Mouse (Mus musculus) gonadal fat pad, adult 2 months (tissue): Measurements from ENCODE around the gene Ajm1. TPM values are rescaled to one million over a fixed set of nuclear protein-coding genes. Genes with fewer than 3 reads are reported as not detected.

Source experiments
- DNase-seq: peaks from one replicate; pipeline ENCODE4 v3.0.0-alpha.2; 2012; ENCODE audit warnings: low read depth
- polyA plus RNA-seq: library from polyadenylated mRNA; depleted of rRNA; stranded (reverse); fragments of >200 nt; gene quantifications from 2 replicates; pipeline ENCODE4 v1.2.3, GENCODE M21; 2012; rRNA removed

The Ajm1 gene
- 1.4 and 2.0 TPM in 2 replicates for polyA plus RNA-seq

- no peak for DNase-seq
Observed at GRCm38 (mm10) chr2:25581294-25581864, at the start of gene Ajm1. Ajm1 (minus strand) TSS chr2:25581757.

- DNase-seq = no peak
Observed at GRCm38 (mm10) chr2:25628738-25629137, 47.2 kb upstream of the Ajm1 start.

GRCm38 (mm10) chr2:25627811-25628210 is 46.3 kb upstream of the Ajm1 start, which contains the start of gene Fcna:
Fcna (minus strand) TSS chr2:25628030.
- DNase-seq = no peak

GRCm38 (mm10) chr2:25625986-25626385 is 44.4 kb upstream of the Ajm1 start:
- no peak for DNase-seq

- DNase-seq = no peak
Observed at GRCm38 (mm10) chr2:25621229-25622200, 40.0 kb upstream of the Ajm1 start, which contains the start of gene Tmem141. Tmem141 (minus strand) TSS chr2:25622005.

- no peak for DNase-seq
Observed at GRCm38 (mm10) chr2:25620852-25621228, 39.3 kb upstream of the Ajm1 start.

GRCm38 (mm10) chr2:25620386-25620785 is 38.8 kb upstream of the Ajm1 start:
- no peak for DNase-seq

GRCm38 (mm10) chr2:25617578-25617977 is 36.0 kb upstream of the Ajm1 start, which contains the start of gene Ccdc183:
Ccdc183 (minus strand) TSS chr2:25617678.
- no peak for DNase-seq

GRCm38 (mm10) chr2:25616398-25616797 is 34.8 kb upstream of the Ajm1 start:
- no peak for DNase-seq

- no peak for DNase-seq
Observed at GRCm38 (mm10) chr2:25608671-25609070, 27.1 kb upstream of the Ajm1 start.

- no peak for DNase-seq
Observed at GRCm38 (mm10) chr2:25607761-25608622, 26.4 kb upstream of the Ajm1 start, which contains the start of gene Rabl6. Rabl6 (minus strand) TSS chr2:25608521.

GRCm38 (mm10) chr2:25602526-25602925 is 21.0 kb upstream of the Ajm1 start:
- no peak for DNase-seq

GRCm38 (mm10) chr2:25600037-25600436 is 18.5 kb upstream of the Ajm1 start:
- DNase-seq = no peak

GRCm38 (mm10) chr2:25598749-25599148 is 17.2 kb upstream of the Ajm1 start:
- no peak for DNase-seq

GRCm38 (mm10) chr2:25596765-25597510 is 15.4 kb upstream of the Ajm1 start:
- no peak for DNase-seq

GRCm38 (mm10) chr2:25591863-25592262 is 10.3 kb upstream of the Ajm1 start:
- no peak for DNase-seq

- no peak for DNase-seq
Observed at GRCm38 (mm10) chr2:25588227-25588907, 6.8 kb upstream of the Ajm1 start.

- DNase-seq = no peak
Observed at GRCm38 (mm10) chr2:25587290-25587689, 5.7 kb upstream of the Ajm1 start.

GRCm38 (mm10) chr2:25585601-25586000 is 4.0 kb upstream of the Ajm1 start:
- no peak for DNase-seq

- no peak for DNase-seq
Observed at GRCm38 (mm10) chr2:25584856-25585255, 3.3 kb upstream of the Ajm1 start.
